In genomic region chr15:95791141-95791791, GRCm38 (mm10) we compare ENCODE assay signal across 9 mouse cellular contexts. TPM values are rescaled to one million over a fixed set of nuclear protein-coding genes. Genes with fewer than 3 reads are reported as not detected.
A peak's percentile ranks its signal among the peaks of the same experiment; 100 is the strongest.
DNase-seq lines count a peak whose midpoint lies in the region; ATAC-seq and TF ChIP-seq lines count a peak whose summit lies in the region.
"Had no signal": no experiment of that assay in that cellular context is flagged by ENCODE, and none has a peak within 500 bp of the region (broad histone marks: within the 10 kb centered on the region; RNA-seq: fewer than 3 reads in every experiment).

No protein-coding gene starts in this region.

- H3K4me3 ChIP-seq in cerebellum, adult 2 months (replicated peaks; ENCODE audit: insufficient read depth, low read depth, low read length): peak overlapping the region; percentile 75
- peak overlapping the region; percentile 60 for H3K4me3 ChIP-seq in forebrain, embryonic 15.5 days
- peak overlapping the region; percentile 85 for H3K4me3 ChIP-seq in intestine, postnatal 0 days (ENCODE audit: low read depth, low read length)
- H3K4me3 ChIP-seq in midbrain, embryonic 11.5 days (ENCODE audit: low read depth, low read length): peak overlapping the region; percentile 75

- H3K27ac ChIP-seq in cerebellum, adult 2 months (ENCODE audit: insufficient read depth, low read length): no peak overlapping the region; the same call in 1 of the 2 replicates
- peak overlapping the region; percentile 85 for H3K27ac ChIP-seq in forebrain, embryonic 15.5 days (replicated peaks)
- peak overlapping the region; percentile 78 for H3K27ac ChIP-seq in intestine, postnatal 0 days (ENCODE audit: low read depth, low read length)
- H3K27ac ChIP-seq in midbrain, embryonic 11.5 days (ENCODE audit: low read depth, low read length): no peak overlapping the region

- no peak for TF ChIP-seq CTCF in cerebellum, adult 2 months (IDR thresholded peaks at IDR 0.05; ENCODE audit: borderline replicate concordance, insufficient read depth, low read depth, low read length)
- TF ChIP-seq CTCF in intestine, postnatal 0 days (IDR thresholded peaks at IDR 0.05; ENCODE audit: low read depth): no peak

- peak overlapping the region; percentile 65 for H3K9ac ChIP-seq in forebrain, embryonic 15.5 days (replicated peaks)
- H3K9ac ChIP-seq in intestine, postnatal 0 days (ENCODE audit: low read depth, low read length): peak overlapping the region; percentile 76
- peak overlapping the region; percentile 94 for H3K9ac ChIP-seq in midbrain, embryonic 11.5 days (ENCODE audit: low read length)

- no peak for TF ChIP-seq POLR2A in cerebellum, adult 2 months (IDR thresholded peaks at IDR 0.05; ENCODE audit: borderline replicate concordance, insufficient read depth, low read length)

- H3K4me2 ChIP-seq in forebrain, embryonic 15.5 days (replicated peaks): peak overlapping the region; percentile 63
- peak overlapping the region; percentile 96 for H3K4me2 ChIP-seq in intestine, postnatal 0 days (replicated peaks; ENCODE audit: low read depth)
- peak overlapping the region; percentile 65 for H3K4me2 ChIP-seq in midbrain, embryonic 11.5 days

- no peaks in the 10 kb centered on the region for H3K9me3 ChIP-seq in forebrain, embryonic 15.5 days
- H3K9me3 ChIP-seq in intestine, postnatal 0 days (ENCODE audit: control insufficient read depth): no peaks in the 10 kb centered on the region
- no peaks in the 10 kb centered on the region for H3K9me3 ChIP-seq in midbrain, embryonic 11.5 days (ENCODE audit: control insufficient read depth, low read length)

- H3K4me1 ChIP-seq in cerebellum, adult 2 months (ENCODE audit: control insufficient read depth, insufficient read depth, low read length): no peaks in the 10 kb centered on the region
- peaks cover 36% of the 10 kb centered on the region for H3K4me1 ChIP-seq in forebrain, embryonic 15.5 days
- peaks cover 7% of the 10 kb centered on the region; the same call in 1 of the 2 replicates for H3K4me1 ChIP-seq in intestine, postnatal 0 days (replicated peaks; ENCODE audit: control insufficient read depth, insufficient read depth, low read length)
- no peaks in the 10 kb centered on the region; the same call in 1 of the 2 replicates for H3K4me1 ChIP-seq in midbrain, embryonic 11.5 days (ENCODE audit: control insufficient read depth, insufficient read depth, low read length)

- DNase-seq in cerebellum, adult 2 months: no peak
- peak; percentile 11 for DNase-seq in T-cell, adult 2 months (ENCODE audit: low spot score)
- DNase-seq in midbrain, embryonic 11.5 days (ENCODE audit: low spot score, missing footprints): no peak
- no peak for DNase-seq in right cerebral cortex, postnatal 25 days
- no peak for DNase-seq in spleen, adult 12 weeks (ENCODE audit: low spot score)

- no peak; the same call in 1 of the 2 replicates for ATAC-seq in cerebellum, adult (ENCODE audit: insufficient number of reproducible peaks, low FRiP score, low TSS enrichment)
- ATAC-seq in forebrain, embryonic 15.5 days (replicated peaks): peak; percentile 55
- ATAC-seq in intestine, postnatal 0 days: peak; percentile 0; the same call in 1 of the 2 replicates
- ATAC-seq in midbrain, embryonic 11.5 days (ENCODE audit: low FRiP score): peak; percentile 67

- no peaks in the 10 kb centered on the region for H3K27me3 ChIP-seq in cerebellum, adult 2 months (ENCODE audit: control insufficient read depth, insufficient read depth, low read length)
- no peaks in the 10 kb centered on the region for H3K27me3 ChIP-seq in forebrain, embryonic 15.5 days
- no peaks in the 10 kb centered on the region for H3K27me3 ChIP-seq in intestine, postnatal 0 days (replicated peaks; ENCODE audit: control insufficient read depth, insufficient read depth, low read length)
- H3K27me3 ChIP-seq in midbrain, embryonic 11.5 days (ENCODE audit: control insufficient read depth, insufficient read depth, low read length): no peaks in the 10 kb centered on the region; the same call in 1 of the 2 replicates

- no peaks in the 10 kb centered on the region for H3K36me3 ChIP-seq in forebrain, embryonic 15.5 days
- no peaks in the 10 kb centered on the region for H3K36me3 ChIP-seq in intestine, postnatal 0 days (ENCODE audit: control insufficient read depth, insufficient read depth)
- H3K36me3 ChIP-seq in midbrain, embryonic 11.5 days (ENCODE audit: control insufficient read depth, insufficient read depth, low read length): no peaks in the 10 kb centered on the region
- H3K36me3 ChIP-seq: G1E had no signal

- WGBS in cerebellum, adult 2 months: 3% methylated on average over 32 of the region's 32 CpGs
- WGBS in forebrain, embryonic 15.5 days: 2% methylated on average over 31 of the region's 32 CpGs
- WGBS in intestine, postnatal 0 days: 2% methylated on average over 32 of the region's 32 CpGs
- WGBS in midbrain, embryonic 11.5 days: 3% methylated on average over 32 of the region's 32 CpGs

RNA-seq across cellular contexts. Expression of gene Ano6, which starts 0.6 kb away (rescaled TPM):
- 14.2 and 14.8 TPM in 2 replicates for polyA plus RNA-seq in cerebellum, adult 2 months (2012; rRNA removed)
- 22.1 and 22.4 TPM in 2 replicates for polyA plus RNA-seq in forebrain, embryonic 15.5 days (2015; fragmentation: Nextera tagmentation; extraction: Ambion mirVana)
- 23.9 and 30.5 TPM in 2 replicates for polyA plus RNA-seq in intestine, postnatal 0 days (2015; fragmentation: Nextera tagmentation; extraction: Ambion mirVana)
- polyA plus RNA-seq in midbrain, embryonic 11.5 days (2014; fragmentation: Nextera tagmentation; extraction: Ambion mirVana): 30.3 and 30.8 TPM in 2 replicates

Comparison
In these comparisons a context has a peak if more than half of its experiments do, and no peak if none do; other contexts are left out.
1. H3K27ac ChIP-seq: peak in forebrain, embryonic 15.5 days (single experiment) and intestine, postnatal 0 days (single experiment); none in cerebellum, adult 2 months (single experiment) and midbrain, embryonic 11.5 days (single experiment).
2. Peak in every context shown above with its lines, with median percentiles within 50 percentile points of each other: H3K4me3 ChIP-seq, H3K4me2 ChIP-seq and H3K9ac ChIP-seq.